Mouse (Mus musculus) urinary bladder, postnatal 10 days (tissue): ENCODE results near the gene Urm1.
"Not testable (repeated sequence)": the region's sequence is repeated elsewhere in the genome, so short reads cannot be mapped to it uniquely, and the experiment has no call there.

Source experiments
- DNase-seq: peaks from one replicate; pipeline ENCODE4 v3.0.0; 2022; ENCODE audit warnings: low spot score

Gene Urm1

DNA sequence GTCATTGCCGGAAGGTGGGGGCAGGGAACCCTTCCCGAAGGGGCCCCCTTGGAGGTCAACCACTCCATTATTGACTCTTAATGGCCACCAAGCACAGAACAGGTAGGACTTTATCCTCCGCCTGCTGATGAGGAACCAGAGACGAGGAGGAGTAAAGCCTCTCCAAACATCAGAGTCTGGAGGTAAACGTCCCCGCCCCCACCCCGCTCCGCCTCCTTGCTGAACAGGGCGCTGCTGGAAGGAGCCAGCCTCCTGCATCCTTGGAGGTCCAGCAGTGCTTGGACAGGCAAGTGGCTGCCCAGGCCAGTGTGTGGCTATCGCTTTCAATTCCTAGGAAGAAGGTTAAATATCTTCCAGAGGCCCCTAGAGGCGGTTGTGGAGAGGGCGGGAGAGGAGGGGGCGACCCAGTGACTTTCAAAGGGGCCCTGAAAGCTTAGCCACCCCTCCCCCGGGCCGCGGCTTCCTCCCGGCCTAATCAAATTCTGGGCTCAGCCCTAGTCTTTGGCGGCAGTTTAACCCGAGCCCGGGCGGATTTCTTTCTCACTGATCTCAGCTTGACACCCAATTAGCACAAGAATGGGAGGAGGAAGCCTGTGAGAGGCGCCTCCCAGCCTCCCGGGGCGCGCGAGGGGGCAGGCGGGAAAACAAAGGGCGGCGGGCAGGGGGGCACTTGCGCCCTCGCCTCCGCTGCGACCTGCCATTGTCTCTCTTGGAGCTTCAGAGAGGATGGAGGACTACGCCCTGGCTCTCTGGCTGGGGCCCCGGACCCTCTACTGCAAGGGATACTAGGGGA, at the start of gene Urm1:
Gene Urm1, plus strand, starts transcription at position 51 of the 793 bp plus-strand sequence.
- DNase-seq: no peak

DNA sequence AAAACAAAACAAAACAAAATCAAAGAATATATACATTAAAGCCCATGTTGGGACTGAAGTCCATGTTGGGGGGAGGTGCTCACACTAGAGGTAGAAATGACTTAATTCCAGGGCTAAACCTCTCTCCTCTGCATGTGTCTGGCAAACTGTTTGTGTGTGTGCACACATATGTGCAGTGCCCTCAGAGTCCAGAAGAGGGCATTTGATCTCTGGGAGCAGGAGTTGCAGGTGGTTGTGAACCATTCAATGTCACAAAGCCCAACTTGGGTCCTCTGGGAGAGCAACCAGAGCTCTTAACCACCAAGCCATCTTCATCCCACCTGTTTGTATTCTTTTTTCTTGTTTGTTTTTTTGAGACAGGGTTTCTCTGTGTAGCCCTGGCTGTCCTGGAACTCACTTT, 49.7 kb upstream of the Urm1 start:
- no peak for DNase-seq

DNA sequence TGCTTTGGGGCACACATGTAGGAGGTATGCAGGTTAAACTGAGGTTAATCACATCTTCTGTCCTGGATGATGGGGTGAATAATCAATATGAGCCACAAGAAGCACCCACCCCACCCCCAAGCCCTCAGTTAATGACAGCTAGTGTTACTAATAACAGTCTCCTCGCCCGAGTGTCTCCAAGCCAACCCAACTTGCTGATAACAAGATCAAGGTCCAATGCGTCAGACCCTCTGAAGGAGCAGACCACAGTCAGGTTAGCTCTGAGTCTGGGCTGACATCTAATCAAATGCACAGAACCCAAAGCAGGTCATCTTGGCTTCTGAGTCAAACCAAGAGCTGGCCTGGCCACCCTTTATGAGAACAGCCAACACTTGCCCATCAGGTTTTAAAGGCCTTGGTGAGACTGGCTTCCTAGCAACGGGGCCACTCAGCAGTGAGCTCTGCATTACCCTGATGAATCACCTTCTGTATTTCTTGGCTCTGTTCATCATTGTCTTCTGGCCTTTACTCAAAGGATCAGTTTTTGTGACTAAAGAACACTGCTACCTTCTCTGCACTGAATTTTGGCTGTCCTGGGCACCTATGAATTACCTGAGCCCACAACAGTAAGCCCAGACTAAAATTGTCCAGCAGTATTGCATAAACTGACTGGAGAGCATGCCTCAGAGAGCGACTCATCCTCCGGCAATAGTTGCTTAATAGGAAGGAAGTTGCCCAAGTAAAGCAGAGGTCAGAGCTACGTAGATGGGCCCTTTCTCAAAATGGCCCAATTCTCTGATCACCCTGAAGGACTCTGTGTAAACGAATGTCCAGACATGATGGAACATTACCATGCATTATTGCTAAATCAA, 48.0 kb upstream of the Urm1 start:
- no peak for DNase-seq

DNA sequence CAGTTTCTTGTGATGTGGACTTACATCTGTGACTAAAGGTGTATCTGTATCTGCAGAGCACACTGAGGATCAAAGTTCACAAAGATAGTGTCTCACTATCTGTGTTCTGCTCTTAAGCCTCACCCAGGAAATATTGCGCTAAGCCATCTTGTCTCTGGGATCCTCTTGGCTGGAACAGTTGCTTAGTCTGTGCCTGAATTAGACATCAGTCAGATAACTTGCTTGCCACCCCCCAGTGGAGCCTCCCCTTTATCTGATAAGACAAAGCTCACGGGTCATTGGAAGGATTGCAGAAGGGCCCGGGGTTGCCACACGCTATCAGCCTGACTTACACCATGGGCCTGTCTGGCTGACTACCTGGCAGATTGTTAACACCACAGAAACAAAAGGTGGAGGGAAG, 46.6 kb upstream of the Urm1 start:
- DNase-seq: no peak

DNA sequence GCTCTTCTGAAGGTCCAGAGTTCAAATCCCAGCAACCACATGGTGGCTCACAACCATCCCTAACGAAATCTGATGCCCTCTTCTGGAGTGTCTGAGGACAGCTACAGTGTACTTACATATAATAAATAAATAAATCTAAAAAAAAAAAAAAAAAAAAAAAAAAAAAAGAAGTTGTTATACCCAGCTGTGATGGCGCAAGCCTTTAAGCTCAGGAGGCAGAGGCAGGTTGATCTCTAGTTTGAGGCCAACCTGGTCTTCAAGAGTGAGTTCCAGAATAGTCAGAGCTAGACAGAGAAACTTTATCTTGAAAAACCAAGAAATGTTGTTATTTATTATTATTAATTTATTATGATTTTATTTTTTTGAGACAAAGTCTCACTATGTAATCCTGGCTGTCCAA, 38.6 kb upstream of the Urm1 start:
- DNase-seq: not testable (repeated sequence)

DNA sequence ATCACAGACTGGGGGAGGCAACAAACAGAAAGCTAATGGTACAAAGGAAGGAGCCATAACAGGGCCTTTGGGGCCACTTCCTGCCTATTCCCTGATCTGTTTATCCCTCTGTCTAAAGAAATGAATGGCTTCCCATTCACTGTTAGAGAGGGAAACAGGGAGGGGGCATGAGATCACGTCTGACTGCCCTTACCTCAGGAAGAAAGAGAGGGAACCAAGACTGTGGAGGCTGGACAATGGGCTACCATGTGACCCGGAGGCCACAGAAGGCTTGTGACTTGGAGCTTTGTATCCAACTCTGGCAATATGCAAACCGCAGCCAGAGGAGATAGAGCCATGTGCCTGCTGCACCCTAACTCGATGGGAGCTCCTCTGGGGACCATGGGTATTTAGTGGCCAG, 35.6 kb upstream of the Urm1 start:
- DNase-seq: no peak

DNA sequence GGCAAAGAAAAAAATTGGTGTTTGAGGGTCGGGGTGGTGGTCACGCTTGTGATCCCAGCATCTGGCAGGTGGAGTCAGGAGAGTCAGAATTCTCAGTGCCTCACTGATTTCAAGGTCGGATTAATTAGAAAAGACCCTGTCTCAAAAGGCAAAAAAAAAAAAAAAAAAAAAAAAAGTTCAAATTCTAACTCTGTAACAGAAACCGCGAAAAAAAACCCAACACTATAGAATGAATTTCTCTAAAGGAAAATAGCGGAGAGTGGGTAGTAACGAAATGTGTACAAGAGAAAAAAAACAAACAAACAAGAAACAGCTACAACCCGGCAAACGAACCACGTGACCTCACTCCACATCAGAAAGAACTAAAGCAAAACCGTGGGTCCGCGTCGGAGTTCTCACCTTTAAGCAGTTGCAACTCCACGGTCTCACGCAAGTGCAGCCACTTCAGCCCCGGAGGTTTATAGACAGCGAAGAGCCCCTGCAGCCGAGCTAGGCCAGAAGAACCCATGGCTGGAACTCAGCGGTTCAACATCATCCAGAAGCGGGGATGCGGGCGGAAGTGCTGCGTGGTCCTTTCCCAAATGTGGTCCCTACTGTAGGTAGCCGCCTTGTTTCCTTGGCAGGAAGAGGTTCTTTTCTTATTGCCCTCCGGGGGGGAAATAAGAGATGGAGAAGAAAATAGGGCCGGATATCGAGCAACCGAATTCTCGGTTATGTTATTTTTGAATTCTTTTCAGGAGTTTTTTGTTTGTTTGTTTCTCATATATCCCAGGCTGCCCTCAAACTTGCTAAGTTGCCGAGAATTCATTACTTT, 32.6 kb upstream of the Urm1 start, which contains the start of gene Coq4:
Gene Coq4, plus strand, starts transcription at position 390 of the 814 bp plus-strand sequence.
- peak; percentile 32 for DNase-seq

DNA sequence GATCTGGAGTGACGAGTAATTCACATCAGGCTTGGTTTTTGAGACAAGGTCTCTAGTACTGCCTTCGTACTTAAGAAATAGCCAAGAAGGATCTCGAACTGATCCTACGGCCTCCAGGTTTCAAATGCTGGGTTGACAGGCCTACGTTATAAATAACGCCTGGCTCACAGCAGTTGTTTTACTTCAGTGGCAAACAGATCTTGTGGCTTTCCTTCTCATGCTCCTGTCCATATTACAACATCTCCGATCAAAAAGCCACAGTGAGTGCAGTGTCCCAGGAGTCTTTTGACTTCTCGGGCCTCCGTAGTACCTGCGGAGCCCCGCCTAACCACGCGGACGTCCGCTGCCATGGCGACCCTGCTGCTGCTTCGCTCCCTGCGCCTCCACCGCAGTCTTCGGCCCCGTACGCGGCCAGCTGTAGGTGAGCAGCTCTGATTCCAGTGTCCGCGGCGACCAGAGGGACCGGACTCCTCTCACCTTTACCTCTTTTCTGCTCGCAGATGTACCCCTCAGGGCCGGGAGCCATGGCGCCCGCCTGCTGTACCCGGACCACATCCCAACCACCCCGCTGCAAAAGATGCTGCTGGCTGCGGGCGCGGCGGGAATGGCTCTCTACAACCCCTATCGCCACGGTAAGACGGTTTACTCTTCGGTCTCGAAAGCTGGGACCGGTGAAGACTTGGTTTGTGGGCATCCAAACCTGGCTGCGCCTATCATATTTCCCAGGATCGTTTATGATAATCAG, 31.8 kb upstream of the Urm1 start, which contains the start of gene Trub2:
Gene Trub2, minus strand, starts transcription at position 566 of the 745 bp plus-strand sequence.
- peak; percentile 38 for DNase-seq

DNA sequence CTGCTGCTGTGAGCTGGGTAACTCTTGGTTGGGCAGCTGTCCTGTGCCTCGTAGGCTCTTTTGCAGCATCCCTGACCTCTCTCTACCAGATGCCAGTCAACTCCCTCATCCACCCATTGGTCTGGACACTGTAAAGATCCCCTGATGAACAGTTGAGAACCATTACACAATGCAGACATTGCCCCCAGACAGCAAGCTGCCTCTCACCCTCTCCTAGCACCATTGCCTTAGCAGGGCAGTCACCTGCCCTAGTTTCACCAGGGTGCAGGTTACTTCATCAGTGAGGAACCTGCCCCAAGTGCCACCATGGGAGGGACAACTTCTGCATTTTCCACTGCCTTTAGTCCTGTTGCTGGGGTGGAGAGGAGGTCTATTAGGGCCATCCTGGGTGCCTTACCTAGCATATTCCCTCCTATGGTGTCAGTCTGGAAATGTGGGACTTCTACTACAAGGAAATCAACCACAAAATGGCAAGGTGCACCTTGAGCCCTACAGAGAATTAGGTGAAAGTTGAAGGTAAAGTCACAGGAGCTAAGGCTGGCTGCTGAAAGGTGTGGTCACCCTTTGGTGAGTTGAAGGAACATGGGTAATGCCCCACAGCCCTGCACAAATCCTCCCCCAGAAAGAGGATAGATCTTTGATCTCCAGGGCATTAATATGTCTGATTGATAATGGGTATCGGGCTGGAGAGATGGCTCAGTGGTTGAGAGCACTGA, 26.9 kb upstream of the Urm1 start:
- no peak for DNase-seq

DNA sequence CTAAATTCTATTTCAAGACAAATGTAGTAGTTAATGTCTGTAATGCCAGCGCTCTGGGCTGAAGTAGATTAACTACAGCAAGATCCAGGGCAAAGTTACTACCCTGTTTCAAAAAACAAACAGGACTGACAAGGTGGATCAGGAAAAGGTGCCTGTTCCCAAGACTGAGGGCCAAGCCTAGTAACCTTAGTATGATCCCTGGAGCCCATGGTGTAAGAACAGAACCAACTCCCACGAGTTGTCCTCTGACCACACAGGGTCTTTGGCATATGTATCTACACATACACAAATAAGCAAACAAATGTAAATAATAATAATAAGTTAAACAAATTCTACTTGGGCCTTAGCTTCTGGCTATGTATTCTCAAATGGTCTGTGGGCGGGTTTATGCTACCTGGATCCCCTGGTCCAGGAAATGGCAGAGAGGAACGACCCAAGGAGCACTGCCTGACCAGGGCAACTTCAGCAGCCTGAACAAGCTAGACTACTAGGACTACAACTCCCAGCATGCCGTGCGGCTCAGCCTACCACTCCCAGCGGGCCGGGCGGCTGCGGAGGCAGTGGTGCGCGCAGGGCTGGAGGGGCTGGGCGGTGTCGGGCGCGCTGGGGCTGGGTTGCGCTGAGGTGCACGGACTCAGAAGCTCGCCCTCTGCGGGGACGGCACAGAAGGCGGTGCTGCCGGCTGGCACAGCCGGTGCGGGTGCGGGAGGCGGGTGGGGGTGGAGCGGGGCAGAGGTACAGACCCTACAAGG, 17.6 kb upstream of the Urm1 start, which contains the start of gene Slc27a4:
Gene Slc27a4, plus strand, starts transcription at position 560 of the 752 bp plus-strand sequence.
- peak; percentile 88 for DNase-seq

DNA sequence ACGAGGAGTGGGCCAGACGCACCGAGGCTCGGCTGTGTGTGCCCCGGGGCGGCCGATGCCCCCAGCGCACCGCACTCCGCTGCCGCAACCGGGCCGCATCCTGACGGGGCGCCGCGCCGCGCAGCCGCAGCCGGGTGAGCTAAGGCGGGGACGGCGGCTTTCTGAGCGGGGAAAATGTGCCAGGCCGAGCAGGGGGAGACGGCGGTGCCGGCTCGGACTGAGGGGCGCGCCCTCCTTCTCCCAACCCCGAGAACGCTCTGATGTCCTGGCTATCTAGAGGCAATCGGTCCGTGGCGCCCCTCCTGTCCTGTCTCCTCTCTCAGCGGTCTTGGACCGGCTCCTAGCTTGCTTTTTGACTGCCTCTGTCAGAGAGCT, 17.1 kb upstream of the Urm1 start:
- DNase-seq: no peak

DNA sequence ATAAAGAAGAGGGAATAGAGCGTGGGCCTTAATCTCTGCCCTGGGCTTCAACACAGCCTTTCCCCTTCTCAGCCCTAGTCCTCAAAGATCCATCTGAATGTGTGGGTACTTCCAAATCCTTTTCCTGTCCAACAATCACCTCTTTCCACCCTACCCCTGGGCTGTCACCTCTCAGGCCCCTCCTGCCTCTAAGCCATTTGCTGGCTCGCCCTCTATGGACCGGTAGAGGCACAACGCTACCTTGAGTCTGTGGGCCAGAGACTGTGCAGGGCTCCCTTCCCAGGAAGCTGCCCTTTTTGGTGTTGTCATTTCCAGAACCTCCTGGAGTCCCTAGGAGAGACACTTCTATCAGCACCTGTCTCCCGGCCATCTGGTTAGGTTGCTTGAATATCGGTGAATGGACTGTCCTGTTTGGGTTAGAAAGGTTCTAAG, 16.5 kb upstream of the Urm1 start:
- no peak for DNase-seq

DNA sequence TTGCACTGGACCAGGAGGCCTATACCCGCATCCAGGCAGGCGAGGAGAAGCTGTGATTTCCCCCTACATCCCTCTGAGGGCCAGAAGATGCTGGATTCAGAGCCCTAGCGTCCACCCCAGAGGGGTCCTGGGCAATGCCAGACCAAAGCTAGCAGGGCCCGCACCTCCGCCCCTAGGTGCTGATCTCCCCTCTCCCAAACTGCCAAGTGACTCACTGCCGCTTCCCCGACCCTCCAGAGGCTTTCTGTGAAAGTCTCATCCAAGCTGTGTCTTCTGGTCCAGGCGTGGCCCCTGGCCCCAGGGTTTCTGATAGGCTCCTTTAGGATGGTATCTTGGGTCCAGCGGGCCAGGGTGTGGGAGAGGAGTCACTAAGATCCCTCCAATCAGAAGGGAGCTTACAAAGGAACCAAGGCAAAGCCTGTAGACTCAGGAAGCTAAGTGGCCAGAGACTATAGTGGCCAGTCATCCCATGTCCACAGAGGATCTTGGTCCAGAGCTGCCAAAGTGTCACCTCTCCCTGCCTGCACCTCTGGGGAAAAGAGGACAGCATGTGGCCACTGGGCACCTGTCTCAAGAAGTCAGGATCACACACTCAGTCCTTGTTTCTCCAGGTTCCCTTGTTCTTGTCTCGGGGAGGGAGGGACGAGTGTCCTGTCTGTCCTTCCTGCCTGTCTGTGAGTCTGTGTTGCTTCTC, 4.0 kb upstream of the Urm1 start:
- DNase-seq: no peak

DNA sequence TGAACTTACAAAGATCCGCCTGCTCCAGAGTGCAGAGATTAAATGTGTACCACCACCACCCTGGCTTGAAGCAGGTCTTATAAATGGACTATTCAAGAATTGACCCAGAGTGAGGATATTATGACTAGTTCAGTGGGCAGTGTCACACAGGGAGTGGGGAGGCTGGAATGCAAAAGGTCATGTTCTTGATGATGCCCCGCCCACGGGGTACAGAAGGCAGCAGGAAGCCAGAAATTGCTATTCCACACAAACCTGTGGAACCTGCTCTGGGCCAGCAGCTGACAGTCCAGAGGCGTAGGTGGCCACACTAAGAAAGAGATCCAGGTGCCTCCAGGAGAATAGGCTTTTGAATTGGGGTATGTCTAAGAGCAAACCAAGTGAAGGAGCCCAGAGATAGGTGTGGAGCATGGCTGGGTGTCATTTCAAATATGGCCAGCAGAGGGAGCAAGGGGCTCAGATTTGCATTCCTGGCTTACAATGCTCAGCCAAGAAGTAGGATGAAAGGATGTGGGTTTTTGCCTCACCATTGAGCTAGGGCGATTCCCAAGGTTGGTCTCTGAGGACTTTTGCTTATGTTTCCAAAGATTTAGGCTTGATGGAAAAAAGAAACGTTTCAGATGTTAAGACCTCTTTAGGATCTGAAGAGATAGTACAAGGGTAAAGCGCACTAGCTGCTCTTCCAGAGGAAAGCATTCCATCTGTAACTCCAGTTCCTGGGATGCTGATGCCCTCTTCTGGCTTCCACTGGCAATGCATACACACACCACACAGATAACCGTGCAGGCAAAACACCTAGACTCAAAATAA, 2.2 kb upstream of the Urm1 start:
- peak; percentile 52 for DNase-seq

DNA sequence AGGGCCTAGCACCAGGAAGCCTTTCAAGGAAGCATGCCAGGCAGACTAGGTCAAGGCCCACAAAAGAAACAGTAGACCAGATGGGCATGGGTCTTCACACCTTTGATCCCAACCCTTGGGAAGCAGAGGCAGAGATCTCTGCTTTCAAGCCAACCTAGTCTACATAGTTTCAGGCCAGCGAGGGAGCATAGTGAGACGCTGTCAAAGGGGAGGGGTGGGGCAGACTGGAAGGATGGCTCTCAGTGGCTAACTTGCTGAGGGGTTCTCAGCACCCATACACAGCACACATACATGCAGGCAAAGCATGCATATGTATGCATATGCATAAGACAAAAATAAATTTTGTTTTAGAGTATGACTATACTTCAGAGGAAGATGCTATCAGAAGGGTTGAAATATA, 512 bp upstream of the Urm1 start:
- DNase-seq: no peak

DNA sequence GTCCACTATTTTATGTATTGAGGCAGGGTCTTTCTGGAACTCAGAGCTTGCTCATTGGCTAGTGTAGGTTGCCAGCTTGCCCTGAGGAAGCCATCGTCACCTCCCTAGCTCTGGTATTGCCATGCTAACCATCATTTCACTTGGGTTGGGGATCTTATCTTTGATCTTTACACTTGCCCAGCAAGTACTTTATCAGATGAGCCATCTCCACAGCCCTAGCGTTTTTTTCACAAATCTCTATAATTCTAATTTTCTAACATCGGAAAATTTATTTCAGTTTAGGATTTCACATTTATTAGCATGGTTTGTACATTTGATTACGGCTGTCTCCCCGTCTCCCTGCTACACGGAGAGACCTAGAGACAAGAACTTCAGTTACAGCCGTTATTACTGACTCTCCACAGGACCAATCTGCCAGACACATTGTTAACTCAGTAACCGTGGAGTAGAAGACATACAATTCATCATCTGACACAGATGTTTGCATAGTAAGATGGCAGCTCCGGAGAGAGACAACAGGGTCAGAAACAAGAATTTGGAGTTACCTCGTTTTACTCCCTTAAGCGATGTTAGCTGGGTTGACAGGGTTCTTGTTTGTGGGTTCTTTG, 6.5 kb downstream of the Urm1 start:
- DNase-seq: no peak

DNA sequence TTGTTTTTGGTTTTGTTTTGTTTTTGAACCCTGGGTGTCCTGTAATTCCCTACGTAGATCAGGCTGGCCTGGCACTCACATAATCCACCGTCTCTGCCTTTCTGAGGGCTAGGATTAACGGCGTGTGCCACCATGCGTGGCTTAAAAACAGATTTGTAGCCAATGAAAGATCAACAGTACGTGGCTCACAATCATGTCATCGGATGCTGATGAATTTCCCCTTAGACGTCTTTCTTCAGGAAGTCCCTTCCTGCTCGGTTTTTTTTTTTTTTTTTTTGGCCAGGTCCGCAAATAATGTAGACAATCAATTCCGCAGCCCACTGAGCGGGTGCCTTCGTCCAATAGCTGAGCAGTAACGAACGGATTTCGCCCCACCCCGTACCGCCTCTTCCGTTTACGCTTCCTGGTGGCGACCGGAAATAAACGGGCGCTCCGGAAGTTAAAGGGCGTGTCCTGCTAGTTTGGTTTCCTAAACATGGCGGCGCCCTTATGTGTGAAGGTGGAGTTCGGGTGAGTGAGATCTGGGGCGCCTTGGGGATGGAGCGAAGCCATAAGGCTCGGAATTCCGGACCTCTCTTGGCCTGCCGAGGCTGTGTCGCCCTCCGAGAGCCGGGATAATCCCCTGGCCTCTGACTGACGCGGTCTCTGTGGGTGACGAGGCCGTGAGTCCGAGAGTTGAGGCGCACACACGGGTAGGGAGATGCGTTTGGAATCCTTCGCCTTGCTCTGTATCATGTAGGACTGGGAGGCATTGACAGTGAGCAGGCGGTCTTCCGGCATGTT, 7.2 kb downstream of the Urm1 start:
- DNase-seq: peak; percentile 72
